Mouse (Mus musculus) liver, adult 2 months (tissue): ENCODE results near the gene Col25a1.

Source experiments
- CTCF ChIP-seq: fragments of 200-500 bp; IDR thresholded peaks from 2 replicates; pipeline ENCODE4 v1.5.1; 2011; ENCODE audit warnings: low read depth, low read length, control low read depth
- POLR2A ChIP-seq: fragments of 200-500 bp; IDR thresholded peaks from 2 replicates; pipeline ENCODE4 v1.6.1; 2011; ENCODE audit warnings: low read length, control low read depth; ENCODE audit not compliant: insufficient read depth; ENCODE audit errors: extremely low read depth

DNA sequence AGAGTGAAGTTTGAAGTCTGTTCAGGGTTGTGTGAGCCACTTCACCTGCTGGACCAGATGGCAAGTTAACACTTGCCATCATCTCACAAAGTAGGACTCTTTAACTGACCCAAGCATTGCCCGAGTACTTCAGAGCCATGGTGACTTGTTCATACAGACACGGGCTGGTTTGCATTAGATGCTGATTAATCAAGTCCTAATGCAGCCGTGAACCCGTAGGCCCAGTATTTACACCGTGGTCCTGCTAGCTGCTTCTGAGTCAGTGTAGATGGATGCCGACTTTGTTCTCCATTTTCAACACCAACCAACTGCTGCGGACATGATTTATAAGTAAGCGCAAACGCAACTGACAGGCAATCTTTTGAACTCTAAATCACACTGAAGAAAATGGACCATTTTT is 287.6 kb downstream of the Col25a1 start:
- no peak for TF ChIP-seq CTCF
- TF ChIP-seq POLR2A: no peak
